Mouse (Mus musculus) urinary bladder, postnatal 25 days (tissue): ENCODE measurements around the gene Agmo.

Experiments used
- DNase-seq: peaks from one replicate; pipeline ENCODE4 v3.0.0; 2022; ENCODE audit warnings: low spot score

Gene Agmo

GRCm38 (mm10) chr12:37434466-37434865 is 193.0 kb downstream of the Agmo start:
- DNase-seq, result no peak

GRCm38 (mm10) chr12:37442486-37443013 is 201.1 kb downstream of the Agmo start:
- DNase-seq, result no peak

- no peak for DNase-seq
Observed at GRCm38 (mm10) chr12:37445255-37445654, 203.8 kb downstream of the Agmo start.

GRCm38 (mm10) chr12:37449597-37449996 is 208.2 kb downstream of the Agmo start:
- DNase-seq, result no peak

GRCm38 (mm10) chr12:37450366-37451156 is 209.1 kb downstream of the Agmo start:
- peak; percentile 52 for DNase-seq

- DNase-seq, result no peak
Observed at GRCm38 (mm10) chr12:37471631-37472030, 230.2 kb downstream of the Agmo start.

- no peak for DNase-seq
Observed at GRCm38 (mm10) chr12:37476849-37477248, 235.4 kb downstream of the Agmo start.

GRCm38 (mm10) chr12:37487991-37488390 is 246.6 kb downstream of the Agmo start:
- DNase-seq, result no peak

GRCm38 (mm10) chr12:37498871-37499270 is 257.4 kb downstream of the Agmo start:
- DNase-seq, result no peak

GRCm38 (mm10) chr12:37507406-37507805 is 266.0 kb downstream of the Agmo start:
- DNase-seq, result no peak

- no peak for DNase-seq
Observed at GRCm38 (mm10) chr12:37507826-37508225, 266.4 kb downstream of the Agmo start.

GRCm38 (mm10) chr12:37521772-37522171 is 280.3 kb downstream of the Agmo start:
- no peak for DNase-seq

- no peak for DNase-seq
Observed at GRCm38 (mm10) chr12:37524662-37525061, 283.2 kb downstream of the Agmo start.

GRCm38 (mm10) chr12:37540994-37541393 is 299.6 kb downstream of the Agmo start:
- no peak for DNase-seq

GRCm38 (mm10) chr12:37558284-37558683 is 316.8 kb downstream of the Agmo start:
- DNase-seq, result no peak

- DNase-seq, result no peak
Observed at GRCm38 (mm10) chr12:37565882-37566596, 324.6 kb downstream of the Agmo start.

GRCm38 (mm10) chr12:37571922-37572321 is 330.5 kb downstream of the Agmo start:
- DNase-seq, result no peak

- DNase-seq, result no peak
Observed at GRCm38 (mm10) chr12:37582777-37583176, 341.3 kb downstream of the Agmo start.

GRCm38 (mm10) chr12:37592853-37593252 is 351.4 kb downstream of the Agmo start:
- no peak for DNase-seq

GRCm38 (mm10) chr12:37612837-37613236 is 371.4 kb downstream of the Agmo start:
- DNase-seq, result no peak

- DNase-seq, result no peak
Observed at GRCm38 (mm10) chr12:37614769-37615168, 373.3 kb downstream of the Agmo start.

GRCm38 (mm10) chr12:37624078-37624477 is 382.6 kb downstream of the Agmo start:
- DNase-seq, result no peak
